8 mouse cellular contexts compared by ENCODE assay signal in genomic region chr8:126139546-126139870, GRCm38 (mm10).
DNase-seq lines count a peak whose midpoint lies in the region; ATAC-seq and TF ChIP-seq lines count a peak whose summit lies in the region.

No protein-coding gene starts in this region.

- H3K27me3 ChIP-seq in kidney, postnatal 0 days (ENCODE audit: insufficient read depth, low read length), result peaks cover 16% of the 10 kb centered on the region; the same call in 1 of the 2 replicates
- peaks cover 59% of the 10 kb centered on the region for H3K27me3 ChIP-seq in embryonic facial prominence, embryonic 13.5 days
- peaks cover 66% of the 10 kb centered on the region for H3K27me3 ChIP-seq in hindbrain, embryonic 13.5 days
- peaks cover 16% of the 10 kb centered on the region for H3K27me3 ChIP-seq in midbrain, embryonic 15.5 days (replicated peaks)

- H3K4me3 ChIP-seq in kidney, postnatal 0 days (replicated peaks; ENCODE audit: low read depth, low read length), result 0 out of 2 replicates have a peak overlapping the region, but pooled peaks have one; percentile 50
- H3K4me3 ChIP-seq in embryonic facial prominence, embryonic 13.5 days, result peak overlapping the region; percentile 56
- H3K4me3 ChIP-seq in hindbrain, embryonic 13.5 days, result peak overlapping the region; percentile 63
- peak overlapping the region; percentile 68 for H3K4me3 ChIP-seq in midbrain, embryonic 15.5 days

- 0 out of 2 replicates have a peak overlapping the region, but pooled peaks have one; percentile 50 for H3K9ac ChIP-seq in kidney, postnatal 0 days (ENCODE audit: low read depth, low read length)
- no peak overlapping the region for H3K9ac ChIP-seq in embryonic facial prominence, embryonic 13.5 days
- peak overlapping the region; percentile 79; the same call in 1 of the 2 replicates for H3K9ac ChIP-seq in hindbrain, embryonic 13.5 days
- H3K9ac ChIP-seq in midbrain, embryonic 15.5 days, result peak overlapping the region; percentile 58; the same call in 1 of the 2 replicates

- H3K4me2 ChIP-seq in kidney, postnatal 0 days (ENCODE audit: low read length), result peak overlapping the region; percentile 93
- H3K4me2 ChIP-seq in embryonic facial prominence, embryonic 13.5 days, result peak overlapping the region; percentile 98
- peak overlapping the region; percentile 96 for H3K4me2 ChIP-seq in hindbrain, embryonic 13.5 days
- peak overlapping the region; percentile 97 for H3K4me2 ChIP-seq in midbrain, embryonic 15.5 days

- DNase-seq in kidney, postnatal 0 days (ENCODE audit: low spot score), result no peak
- no peak for DNase-seq in kidney, adult 18-20 months
- DNase-seq in layer of hippocampus, adult 9-10 months (ENCODE audit: low spot score), result no peak
- DNase-seq in layer of hippocampus, adult 8-10 months (ENCODE audit: low spot score in 2 of 2), result no peak
- DNase-seq in adrenal gland, postnatal 14 days, result no peak

- ATAC-seq in kidney, postnatal 0 days (replicated peaks; ENCODE audit: low FRiP score, low read depth), result no peak; the same call in 1 of the 2 replicates
- no peak for ATAC-seq in embryonic facial prominence, embryonic 13.5 days (ENCODE audit: insufficient number of reproducible peaks, insufficient read depth, low FRiP score, low TSS enrichment, low read depth)
- ATAC-seq in hindbrain, embryonic 13.5 days (ENCODE audit: low FRiP score), result 0 out of 2 replicates have a peak, but pooled peaks have one; percentile 28
- ATAC-seq in midbrain, embryonic 15.5 days (replicated peaks), result peak; percentile 14; the same call in 1 of the 2 replicates

- no peaks in the 10 kb centered on the region for H3K9me3 ChIP-seq in kidney, postnatal 0 days (replicated peaks; ENCODE audit: low read length)
- H3K9me3 ChIP-seq in embryonic facial prominence, embryonic 13.5 days, result no peaks in the 10 kb centered on the region
- H3K9me3 ChIP-seq in hindbrain, embryonic 13.5 days, result no peaks in the 10 kb centered on the region
- H3K9me3 ChIP-seq in midbrain, embryonic 15.5 days, result no peaks in the 10 kb centered on the region

- TF ChIP-seq CTCF in kidney, postnatal 0 days (IDR thresholded peaks at IDR 0.05; ENCODE audit: low read depth), result no peak

- no peak overlapping the region for H3K27ac ChIP-seq in kidney, postnatal 0 days
- no peak overlapping the region for H3K27ac ChIP-seq in embryonic facial prominence, embryonic 13.5 days
- no peak overlapping the region for H3K27ac ChIP-seq in hindbrain, embryonic 13.5 days
- H3K27ac ChIP-seq in midbrain, embryonic 15.5 days, result no peak overlapping the region

- H3K36me3 ChIP-seq in kidney, postnatal 0 days (ENCODE audit: insufficient read depth, low read length), result no peaks in the 10 kb centered on the region
- no peaks in the 10 kb centered on the region for H3K36me3 ChIP-seq in embryonic facial prominence, embryonic 13.5 days
- no peaks in the 10 kb centered on the region for H3K36me3 ChIP-seq in hindbrain, embryonic 13.5 days
- no peaks in the 10 kb centered on the region for H3K36me3 ChIP-seq in midbrain, embryonic 15.5 days (replicated peaks)

- H3K4me1 ChIP-seq in kidney, postnatal 0 days (replicated peaks; ENCODE audit: insufficient read depth, low read length), result peaks cover 13% of the 10 kb centered on the region
- H3K4me1 ChIP-seq in embryonic facial prominence, embryonic 13.5 days, result peaks cover 6% of the 10 kb centered on the region; the same call in 1 of the 2 replicates
- peaks cover 14% of the 10 kb centered on the region for H3K4me1 ChIP-seq in hindbrain, embryonic 13.5 days (replicated peaks)
- H3K4me1 ChIP-seq in midbrain, embryonic 15.5 days, result peaks cover 13% of the 10 kb centered on the region

- WGBS in kidney, postnatal 0 days, result 26% methylated on average over 11 of the region's 11 CpGs
- 15% methylated on average over 11 of the region's 11 CpGs for WGBS in embryonic facial prominence, embryonic 13.5 days
- 19% methylated on average over 11 of the region's 11 CpGs for WGBS in hindbrain, embryonic 13.5 days
- WGBS in midbrain, embryonic 15.5 days, result 24% methylated on average over 11 of the region's 11 CpGs

Comparison
In these comparisons a context has a peak if more than half of its experiments do, and no peak if none do; other contexts are left out.
1. ATAC-seq: peak in hindbrain, embryonic 13.5 days (single experiment) and midbrain, embryonic 15.5 days (single experiment); none in kidney, postnatal 0 days (single experiment) and embryonic facial prominence, embryonic 13.5 days (single experiment).
2. Peak in every context shown above with its lines, with median percentiles within 50 percentile points of each other: H3K4me2 ChIP-seq and H3K4me3 ChIP-seq.